Mouse (Mus musculus) liver, adult (tissue): ENCODE data around the gene Prr15l.

Experiments
- GATA4 ChIP-seq: IDR thresholded peaks from 2 replicates; pipeline ENCODE4 v1.6.1; 2014; ENCODE audit warnings: mild to moderate bottlenecking, low read length; ENCODE audit not compliant: insufficient replicate concordance

Prr15l gene

GRCm38 (mm10) chr11:96935872-96936650 is 8.2 kb downstream of the Prr15l start:
- no peak for TF ChIP-seq GATA4

GRCm38 (mm10) chr11:96937549-96938425 is 9.9 kb downstream of the Prr15l start:
- no peak for TF ChIP-seq GATA4

DNA sequence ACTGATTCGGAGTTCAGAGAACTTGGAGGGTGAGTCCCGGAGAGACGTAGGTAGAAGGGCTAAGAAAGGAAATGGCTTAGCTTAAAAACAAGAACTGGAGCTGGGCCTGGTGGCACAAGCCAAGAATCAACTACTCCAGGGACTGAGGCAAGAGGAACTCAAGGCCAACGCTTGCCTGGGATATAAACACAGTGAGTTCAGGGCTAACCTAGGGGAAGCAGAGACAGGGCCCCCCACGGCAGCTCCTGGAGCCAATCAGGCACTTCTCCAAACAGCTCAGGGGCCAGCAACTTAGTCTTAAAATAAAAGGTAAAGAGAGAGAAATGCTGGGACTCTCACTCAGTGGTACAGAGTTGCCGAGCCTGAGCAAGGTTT is 10.5 kb downstream of the Prr15l start:
- TF ChIP-seq GATA4: no peak

GRCm38 (mm10) chr11:96940578-96941465 is 12.9 kb downstream of the Prr15l start:
- TF ChIP-seq GATA4: no peak

DNA sequence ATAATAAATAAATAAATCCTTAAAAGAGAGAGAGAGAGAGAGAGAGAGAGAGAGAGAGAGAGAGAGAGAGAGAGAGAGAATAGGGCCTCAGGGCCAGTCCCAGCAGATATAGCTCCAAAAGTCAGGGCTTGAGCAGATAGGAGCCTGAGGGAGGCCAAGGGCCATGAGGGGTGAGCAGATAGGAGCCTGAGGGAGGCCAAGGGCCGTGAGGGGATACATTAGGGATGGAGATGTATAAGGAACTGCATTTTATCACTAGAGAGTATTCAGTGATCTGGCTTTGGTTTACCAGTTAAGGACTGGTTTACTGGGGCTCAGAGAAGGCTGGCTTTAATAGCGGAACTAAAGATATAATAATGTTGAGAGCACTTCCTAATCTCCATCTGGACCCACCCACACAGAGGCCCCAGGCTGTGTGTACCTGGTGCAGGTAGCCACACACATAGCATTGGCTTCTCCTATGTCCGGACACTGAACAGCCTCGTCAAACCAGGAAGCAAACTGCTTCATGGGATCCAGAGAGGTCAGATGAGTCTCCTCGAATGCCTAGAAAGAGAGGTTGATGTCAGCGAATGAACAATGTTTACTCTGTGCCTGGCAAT is 14.2 kb downstream of the Prr15l start:
- no peak for TF ChIP-seq GATA4

DNA sequence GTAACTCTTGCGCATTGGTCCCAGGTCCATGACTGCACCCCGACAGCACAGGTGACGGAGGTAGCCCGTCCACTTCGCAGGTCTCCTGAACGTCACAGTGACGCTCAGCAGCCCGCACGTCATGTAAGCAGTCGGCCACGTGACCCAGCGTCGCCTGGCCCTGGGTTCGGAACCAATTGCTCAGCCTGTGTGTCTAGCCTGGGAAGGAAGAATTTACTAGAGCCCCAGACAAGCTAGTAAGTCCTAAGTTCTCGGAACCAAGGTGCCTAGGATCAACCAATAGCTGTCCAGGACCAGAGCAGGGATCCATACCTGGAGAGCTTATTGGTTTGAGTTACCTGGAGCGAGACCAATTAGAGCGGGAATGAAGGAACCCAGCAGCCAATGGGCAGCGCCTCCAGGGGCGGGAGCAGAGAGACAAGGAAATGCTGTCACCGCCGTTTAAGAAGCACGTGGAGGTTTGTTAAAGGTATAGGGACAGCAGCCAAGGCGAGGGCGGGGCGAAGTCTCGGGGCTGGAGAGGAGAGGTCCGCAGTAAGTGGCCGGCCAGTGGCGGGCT is 15.9 kb downstream of the Prr15l start, which contains the start of gene Pnpo:
Pnpo (minus strand) TSS at position 241 of the 559 bp plus-strand sequence.
- no peak for TF ChIP-seq GATA4

DNA sequence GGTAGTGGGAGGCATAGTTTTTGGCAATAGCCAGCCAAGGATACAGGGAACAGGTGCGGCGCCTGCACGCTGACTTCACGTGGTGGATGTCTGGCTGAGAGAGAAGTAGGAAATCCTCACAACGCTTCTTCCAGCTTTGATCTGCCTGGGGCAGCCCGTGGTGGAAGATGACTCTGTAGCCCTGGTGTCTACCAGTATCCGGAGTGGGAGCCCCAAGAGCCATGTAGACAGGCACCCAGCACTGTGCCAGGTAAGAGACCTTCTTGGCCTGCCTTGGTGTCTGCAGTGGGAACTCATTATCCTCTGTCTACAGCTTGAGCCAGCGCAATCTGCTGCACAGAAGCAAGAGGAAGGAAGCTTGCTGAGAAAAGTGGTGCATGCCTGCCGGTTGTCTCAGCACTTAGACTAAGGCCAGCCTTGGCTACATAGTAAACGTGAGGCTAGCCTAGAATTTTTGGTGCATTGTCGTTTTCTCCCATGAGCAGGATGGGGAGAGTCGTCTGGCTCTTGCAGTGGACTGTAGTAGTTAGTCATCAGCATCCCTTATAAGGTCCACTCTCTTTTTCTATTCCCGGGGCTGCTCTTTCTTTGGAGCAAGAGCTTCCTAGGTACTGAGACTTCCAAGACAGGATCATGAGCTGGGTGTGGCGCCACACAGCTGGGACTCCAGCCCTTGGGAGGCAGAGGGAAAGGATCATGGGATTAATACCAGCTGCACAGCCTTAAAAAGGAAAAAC is 17.1 kb downstream of the Prr15l start:
- no peak for TF ChIP-seq GATA4

DNA sequence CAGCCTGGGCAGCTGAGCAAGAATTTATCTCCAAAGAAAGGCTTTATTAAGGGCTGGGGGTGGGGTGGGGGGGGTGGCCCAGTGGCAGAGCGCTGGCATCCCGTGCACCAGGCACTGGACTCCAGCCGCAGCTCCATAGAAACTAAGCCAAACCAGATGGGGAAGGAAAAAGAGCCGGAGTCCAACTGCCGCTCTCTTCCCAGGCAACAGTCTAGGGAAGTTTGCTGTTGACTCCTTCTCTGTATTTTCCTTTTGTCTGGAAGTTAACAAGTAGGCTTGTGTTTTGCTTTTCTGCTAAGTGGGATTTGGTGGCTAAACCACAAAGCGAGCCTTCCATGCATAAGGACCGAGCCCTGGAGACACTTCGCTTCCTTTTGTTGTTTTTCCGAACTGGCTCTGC is 18.6 kb downstream of the Prr15l start:
- no peak for TF ChIP-seq GATA4

GRCm38 (mm10) chr11:96947849-96948248 is 19.9 kb downstream of the Prr15l start:
- no peak for TF ChIP-seq GATA4

GRCm38 (mm10) chr11:96950767-96951166 is 22.9 kb downstream of the Prr15l start:
- no peak for TF ChIP-seq GATA4

DNA sequence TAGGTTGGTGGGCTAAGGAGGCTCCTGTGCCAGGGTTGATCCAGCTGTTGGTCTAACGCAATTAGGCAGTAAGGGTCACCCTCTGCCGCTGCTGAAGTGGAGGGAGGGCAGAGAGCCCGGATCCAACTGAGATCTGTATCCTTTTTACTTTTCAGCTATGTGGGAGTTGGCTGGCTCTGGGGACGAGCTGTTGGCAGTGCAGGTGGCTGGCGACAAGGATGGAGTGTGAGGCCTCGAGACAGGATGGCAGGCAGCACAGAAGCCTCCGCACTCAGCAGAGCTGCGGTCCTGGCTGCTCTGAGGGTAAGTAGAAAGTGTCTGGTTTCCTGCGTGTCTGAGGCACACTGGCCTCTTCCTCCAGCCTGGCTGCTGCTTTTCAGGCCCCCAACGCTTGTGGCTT is 24.5 kb downstream of the Prr15l start:
- no peak for TF ChIP-seq GATA4

DNA sequence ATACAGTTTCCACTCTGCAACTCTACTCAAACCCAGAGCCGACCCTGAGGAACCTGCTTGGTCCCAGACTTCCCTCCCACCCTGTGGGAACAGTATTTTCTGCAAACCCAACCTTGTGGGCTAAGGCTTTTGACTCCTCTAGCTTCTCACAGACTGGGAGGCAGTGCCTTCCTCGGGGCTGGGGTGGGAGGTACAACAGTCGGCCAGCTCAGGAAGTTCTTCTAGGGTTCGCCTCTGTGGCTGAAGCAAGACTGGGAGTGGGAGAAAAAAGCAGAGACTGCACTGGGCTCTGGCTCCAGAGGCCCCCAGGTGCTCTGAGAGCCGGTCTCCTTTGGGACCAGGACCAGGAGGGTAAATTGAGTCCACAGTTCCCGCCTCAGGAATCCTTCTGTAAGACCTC is 25.0 kb downstream of the Prr15l start:
- no peak for TF ChIP-seq GATA4

- TF ChIP-seq GATA4: no peak
Observed at GRCm38 (mm10) chr11:96955094-96955493, 27.2 kb downstream of the Prr15l start.
